Mouse (Mus musculus) mammary gland, adult 2 months (tissue): ENCODE data around the gene Flt1. TPM values are rescaled to one million over a fixed set of nuclear protein-coding genes. Genes with fewer than 3 reads are reported as not detected.

Experiments used
- polyA plus RNA-seq: library from polyadenylated mRNA; depleted of rRNA; stranded (reverse); fragments of >200 nt; gene quantifications from 2 replicates; pipeline ENCODE4 v1.2.3, GENCODE M21; 2012; ENCODE audit warnings: low replicate concordance; rRNA removed

Gene Flt1
- 7.7 and 9.5 TPM in 2 replicates for polyA plus RNA-seq

GRCm38 (mm10) chr5:147725831-147726700, at the start of gene Flt1:
Gene Flt1, minus strand, starts transcription at chr5:147726011.

Other genes starting within 250 kb of the Flt1 start
- gene Pomp, start 134.4 kb upstream of the Flt1 start, polyA plus RNA-seq = 23.7 and 54.2 TPM in 2 replicates
- 64.9 and 104 TPM in 2 replicates for gene Slc46a3, start 168.8 kb upstream of the Flt1 start, polyA plus RNA-seq
- 1.2 and 2.8 TPM in 2 replicates for gene Mtus2, start 231.3 kb upstream of the Flt1 start, polyA plus RNA-seq